Mouse (Mus musculus) ovary, adult 18-20 months (tissue): ENCODE results near the gene Slc2a13.

ENCODE experiments used
- DNase-seq: peaks from one replicate; pipeline ENCODE4 v3.0.0; 2022; ENCODE audit warnings: low spot score, mixed read lengths

Slc2a13 gene

GRCm38 (mm10) chr15:91502235-91502634, 70.8 kb downstream of the Slc2a13 start:
- DNase-seq, result no peak

DNA sequence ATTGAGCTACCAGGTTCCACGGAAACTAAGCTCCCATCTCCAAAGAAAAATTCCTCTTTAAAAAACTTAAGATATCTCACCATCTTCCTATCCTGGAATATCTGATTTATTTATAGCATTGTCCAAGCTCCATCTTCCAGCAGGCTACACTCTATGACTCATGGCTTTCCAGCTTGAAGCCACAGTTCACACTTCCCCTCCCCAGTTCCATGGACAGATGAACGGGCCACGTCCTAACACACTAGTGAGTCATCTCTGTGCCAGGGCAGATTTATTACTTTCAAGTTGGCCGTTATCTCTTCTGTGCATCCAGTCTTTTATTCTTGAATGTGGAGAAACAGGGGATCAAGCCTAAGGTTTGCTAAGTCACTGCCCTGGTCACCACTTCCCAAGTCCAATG, 78.0 kb downstream of the Slc2a13 start:
- DNase-seq, result no peak

DNA sequence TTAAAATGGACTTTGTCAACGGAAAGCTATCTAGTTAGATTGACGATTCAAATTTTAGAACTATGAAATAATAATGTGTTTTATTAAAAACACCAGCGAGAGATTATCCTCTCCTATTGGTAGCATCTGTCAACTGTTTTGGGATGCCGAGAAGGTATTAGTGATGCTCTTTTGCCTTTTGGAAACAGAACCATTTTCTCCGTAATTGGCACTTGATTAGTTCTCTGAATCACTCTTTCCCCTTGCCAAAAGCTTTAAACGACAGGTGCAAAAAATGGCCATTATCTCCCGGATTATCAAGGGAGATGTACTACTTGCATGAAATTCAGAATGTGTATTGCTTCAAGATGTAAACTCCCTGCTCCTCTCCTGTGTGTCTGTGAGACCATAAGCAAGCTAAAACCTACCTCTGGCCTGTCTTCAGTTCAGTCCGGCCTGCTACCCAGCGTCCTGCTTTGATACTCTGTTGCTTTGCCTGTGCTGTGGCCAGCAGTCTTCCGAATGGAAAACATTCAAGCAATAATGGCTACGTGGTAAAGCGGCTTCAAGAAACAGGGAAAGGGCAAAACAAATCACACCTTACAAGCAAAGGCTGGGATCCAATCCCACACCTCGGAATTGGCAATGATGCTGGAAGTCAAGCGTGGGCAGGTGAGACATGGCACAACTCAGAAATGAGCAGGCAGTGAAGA, 93.0 kb downstream of the Slc2a13 start:
- DNase-seq, result no peak

- DNase-seq, result peak; percentile 5
These were observed 95.3 kb downstream of the Slc2a13 start for GRCm38 (mm10) chr15:91477766-91478165.

- DNase-seq, result no peak
These were observed 99.2 kb downstream of the Slc2a13 start for GRCm38 (mm10) chr15:91473690-91474409.

- DNase-seq, result no peak
These were observed 107.7 kb downstream of the Slc2a13 start for GRCm38 (mm10) chr15:91465331-91465730.

DNA sequence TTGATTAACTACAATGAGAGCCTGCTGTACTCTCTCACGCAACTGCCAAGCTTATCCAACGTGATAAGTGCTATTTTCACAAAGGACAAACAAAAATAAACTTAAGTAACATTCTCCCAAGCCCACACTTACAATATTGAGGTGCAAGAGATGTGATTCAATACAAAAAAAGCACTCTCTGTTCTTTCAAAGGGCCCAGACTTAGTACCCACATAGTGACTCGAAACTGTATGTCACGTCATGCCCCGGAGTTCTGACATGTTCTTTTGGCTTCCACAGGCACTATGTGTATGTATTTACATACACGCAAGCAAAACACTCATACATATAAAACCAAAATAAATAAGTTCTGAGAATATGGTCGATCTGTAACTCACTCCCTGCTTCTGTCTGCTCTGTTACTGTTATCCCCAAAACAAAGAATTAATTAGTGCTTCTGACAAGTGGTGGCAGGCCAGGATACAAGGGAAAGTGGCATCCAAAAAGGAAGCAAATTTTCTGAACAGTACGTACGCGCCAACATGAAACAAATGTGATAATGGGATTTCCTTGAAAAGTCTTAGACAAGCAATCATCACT, 109.1 kb downstream of the Slc2a13 start:
- no peak for DNase-seq

- no peak for DNase-seq
These were observed 109.9 kb downstream of the Slc2a13 start for GRCm38 (mm10) chr15:91463026-91463661.

- no peak for DNase-seq
These were observed 111.1 kb downstream of the Slc2a13 start for GRCm38 (mm10) chr15:91461940-91462339.

- no peak for DNase-seq
These were observed 115.9 kb downstream of the Slc2a13 start for GRCm38 (mm10) chr15:91457202-91457601.

GRCm38 (mm10) chr15:91445399-91445798, 127.7 kb downstream of the Slc2a13 start:
- no peak for DNase-seq

GRCm38 (mm10) chr15:91443449-91443848, 129.6 kb downstream of the Slc2a13 start:
- no peak for DNase-seq

DNA sequence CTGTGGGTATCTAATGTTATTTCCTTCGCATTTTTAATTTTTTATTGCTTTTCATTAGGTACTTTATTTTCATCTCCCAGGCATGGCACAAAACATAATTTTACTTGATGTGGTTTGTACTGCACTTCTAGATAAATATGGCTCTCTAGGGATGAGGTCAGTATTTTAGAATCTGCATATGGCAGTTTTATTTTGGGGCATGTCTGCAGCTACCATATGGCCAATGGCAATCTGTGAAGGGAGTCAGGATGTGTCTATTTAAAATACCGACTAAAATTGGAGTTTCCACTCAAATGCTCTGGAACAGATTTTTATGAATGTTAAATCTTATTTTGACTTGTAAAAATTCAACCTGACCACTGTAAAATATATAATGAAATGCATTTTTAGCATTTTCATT, 133.2 kb downstream of the Slc2a13 start:
- no peak for DNase-seq

DNA sequence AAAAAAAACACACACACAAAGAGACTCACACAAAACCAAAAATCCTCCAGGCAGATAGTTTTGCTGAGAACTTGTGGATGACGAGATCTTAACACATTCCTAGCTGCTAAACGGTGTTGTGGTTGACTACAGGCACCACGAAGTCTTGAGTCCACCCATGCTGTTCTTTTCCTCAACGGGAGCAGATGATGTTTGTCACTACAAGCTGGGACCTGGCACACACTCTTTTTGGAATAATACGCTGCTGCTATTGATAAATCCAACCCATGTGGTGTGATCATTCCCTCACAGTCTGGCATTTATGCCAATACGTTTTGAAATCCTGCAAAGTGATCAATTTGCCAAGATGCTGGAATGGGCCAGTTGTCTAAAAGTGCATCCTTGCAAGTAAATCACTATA, 147.6 kb downstream of the Slc2a13 start:
- DNase-seq, result no peak

DNA sequence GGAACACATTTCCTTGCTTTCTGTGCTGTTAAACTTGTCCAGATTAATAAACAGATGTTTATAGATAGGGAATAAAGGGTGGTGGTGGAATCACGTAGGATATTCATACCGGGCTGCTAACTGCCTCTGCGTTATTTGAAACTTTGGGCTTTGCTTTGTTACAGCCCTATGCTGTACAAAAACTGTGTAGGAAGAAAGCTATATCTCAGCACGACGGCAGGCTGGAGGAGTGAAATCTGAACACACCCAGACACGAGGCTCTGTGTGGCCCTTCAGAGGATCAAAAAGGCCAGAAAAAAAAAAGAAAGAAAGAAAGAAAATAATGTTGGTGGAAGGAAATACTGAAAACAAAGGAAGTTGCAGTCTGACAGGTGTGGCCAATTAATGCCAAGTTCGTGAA, 166.1 kb downstream of the Slc2a13 start:
- no peak for DNase-seq

DNA sequence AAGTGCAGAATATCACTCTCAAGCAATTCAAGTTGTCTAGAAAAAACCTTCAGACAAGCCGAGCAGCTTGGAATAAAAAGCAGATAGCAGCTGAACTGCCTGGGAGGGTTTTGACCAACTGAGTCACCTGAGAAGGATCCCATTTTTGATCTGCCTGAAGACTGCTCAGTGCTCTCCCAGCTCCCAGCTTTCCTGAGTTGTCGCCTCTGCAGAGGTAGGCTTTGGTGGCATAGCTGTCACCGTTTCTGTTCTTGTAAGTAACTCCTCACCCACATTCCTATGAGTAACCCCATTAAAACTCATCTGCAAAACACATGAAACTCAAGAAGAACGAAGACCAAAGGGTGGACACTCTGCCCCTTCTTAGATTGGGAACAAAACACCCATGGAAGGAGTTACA, 177.9 kb downstream of the Slc2a13 start:
- no peak for DNase-seq

GRCm38 (mm10) chr15:91383694-91384093, 189.4 kb downstream of the Slc2a13 start:
- no peak for DNase-seq

DNA sequence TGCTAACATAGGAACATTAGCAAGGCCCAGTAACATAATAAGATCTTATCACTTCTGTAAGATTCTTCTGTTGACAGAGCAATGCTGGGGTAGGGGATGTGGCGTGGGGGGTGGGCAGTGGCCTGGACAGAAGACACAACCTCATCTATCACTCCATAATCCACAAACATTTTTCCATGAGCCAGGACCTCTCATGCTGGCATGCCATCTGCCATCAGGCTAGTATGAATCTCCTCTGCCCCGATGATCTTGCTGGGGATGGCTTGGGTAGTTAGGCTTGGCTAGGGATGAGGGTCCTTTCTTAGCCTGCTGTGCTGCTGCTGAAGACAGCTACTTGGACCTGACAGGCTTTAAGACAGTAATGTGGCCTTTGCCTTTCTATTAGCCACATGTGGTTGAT, 190.5 kb downstream of the Slc2a13 start:
- DNase-seq, result no peak

DNA sequence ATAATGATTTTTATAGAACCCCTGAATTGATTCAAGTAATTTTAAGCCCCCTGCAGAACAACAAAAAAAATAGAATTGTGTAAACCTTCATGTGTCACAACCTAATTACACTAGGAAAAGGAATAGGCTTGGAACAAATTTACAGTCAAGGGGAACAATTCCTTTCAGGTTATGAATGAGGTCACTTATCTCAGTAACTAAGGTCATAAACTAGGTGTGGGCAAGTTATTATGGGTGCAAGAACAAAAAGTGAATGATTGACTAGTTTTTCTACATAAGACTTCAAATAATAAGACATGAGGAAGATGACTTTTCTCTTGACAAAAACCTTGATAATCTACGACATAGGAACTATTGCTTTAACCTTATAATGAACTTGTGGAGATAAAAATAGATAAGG, 191.2 kb downstream of the Slc2a13 start:
- no peak for DNase-seq

- DNase-seq, result no peak
These were observed 194.2 kb downstream of the Slc2a13 start for GRCm38 (mm10) chr15:91378751-91379325.

DNA sequence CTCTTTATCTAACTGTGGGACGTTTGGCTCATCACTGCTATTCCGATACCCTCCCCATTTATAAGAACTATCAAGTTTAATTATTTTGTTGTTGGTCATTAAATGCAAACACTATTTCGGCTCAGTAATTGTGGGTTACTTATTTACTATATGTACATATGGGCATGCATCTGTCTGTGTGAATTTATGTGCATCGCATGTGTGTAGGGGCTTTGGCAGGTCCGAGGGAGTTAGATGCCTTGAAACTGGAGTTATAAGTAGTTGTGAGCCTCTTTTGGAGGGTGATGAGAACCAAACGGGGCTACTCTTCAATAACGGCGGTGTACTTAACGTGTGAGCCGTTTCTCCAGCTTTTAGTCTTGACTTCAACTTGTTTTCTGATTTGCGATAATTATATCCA, 195.5 kb downstream of the Slc2a13 start:
- DNase-seq, result no peak

DNA sequence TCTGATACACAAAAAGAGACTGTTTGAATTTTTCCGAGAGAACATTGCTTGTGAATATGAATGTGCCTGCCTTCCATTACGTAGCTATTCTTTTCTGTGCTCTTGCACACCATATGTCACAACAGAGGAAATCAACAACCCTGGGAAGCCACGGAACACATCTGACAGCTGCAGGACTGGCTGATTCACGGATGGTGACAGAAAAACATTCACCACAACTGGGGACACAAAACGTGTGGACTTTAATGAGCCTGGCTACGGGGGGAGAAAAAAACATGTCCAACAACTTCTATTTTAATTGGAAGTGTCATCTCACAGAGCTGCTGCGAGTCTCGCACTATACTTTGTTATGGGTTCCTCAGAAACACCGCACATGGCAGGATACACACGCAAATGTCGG, 196.0 kb downstream of the Slc2a13 start:
- DNase-seq, result no peak

DNA sequence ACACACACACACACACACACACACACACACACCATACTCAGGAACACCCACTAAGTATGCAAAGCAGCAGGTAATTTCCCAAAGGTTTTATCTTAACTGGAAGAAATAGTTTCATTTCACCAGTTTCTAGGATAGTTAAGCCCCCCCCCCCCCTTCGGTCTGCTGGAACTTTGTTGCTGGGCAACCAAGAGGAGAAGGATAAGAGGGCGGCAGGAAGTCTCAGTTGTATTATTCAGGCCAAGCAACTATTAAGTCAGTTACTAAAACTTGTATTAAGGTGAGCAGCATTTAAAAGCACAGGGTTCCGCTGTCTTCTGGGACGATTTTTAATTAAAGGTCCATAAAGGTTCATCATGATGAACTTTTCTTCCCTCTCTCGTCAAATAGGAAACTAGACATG, 198.6 kb downstream of the Slc2a13 start:
- DNase-seq, result no peak
